Mouse (Mus musculus) G1E (cell line): ENCODE data around the gene Apbb2. TPM values are rescaled to one million over a fixed set of nuclear protein-coding genes. Genes with fewer than 3 reads are reported as not detected.

ENCODE experiments used
- ATAC-seq: 2 replicates; pipeline ENCODE4 v1.8.0; 2016; ENCODE audit warnings: mild to moderate bottlenecking; ENCODE audit not compliant: insufficient number of reproducible peaks, poor library complexity, low FRiP score, severe bottlenecking; ENCODE audit errors: extremely low read depth
- DNase-seq: peaks from one replicate; pipeline ENCODE4 v3.0.0; 2012; ENCODE audit warnings: low spot score
- H3K27me3 ChIP-seq: 2 replicates; pipeline ENCODE4 v1.6.1; 2012; ENCODE audit warnings: mild to moderate bottlenecking, low read length, inconsistent platforms; ENCODE audit not compliant: insufficient read depth
- H3K36me3 ChIP-seq: replicated peaks from 2 replicates; pipeline ENCODE3; 2012; ENCODE audit warnings: mild to moderate bottlenecking, inconsistent platforms
- H3K4me1 ChIP-seq: 2 replicates; pipeline ENCODE4 v1.6.1; 2012; ENCODE audit warnings: low read depth, low read length, inconsistent platforms, mixed read lengths; ENCODE audit not compliant: insufficient read depth
- H3K4me3 ChIP-seq: 2 replicates; pipeline ENCODE4 v1.5.1; 2012; ENCODE audit warnings: low read depth, mild to moderate bottlenecking, inconsistent platforms, low read length, moderate library complexity, mixed read lengths
- H3K9me3 ChIP-seq: replicated peaks from 2 replicates; pipeline ENCODE4 v1.6.1; 2012; ENCODE audit warnings: inconsistent platforms
- CTCF ChIP-seq: IDR thresholded peaks from 2 replicates; pipeline ENCODE4 v1.5.1; 2012; ENCODE audit warnings: low read depth, low read length, inconsistent platforms, mixed read lengths
- GATA1 ChIP-seq: IDR thresholded peaks from 2 replicates; pipeline ENCODE4 v1.6.1; 2012; ENCODE audit warnings: borderline replicate concordance, low read length, inconsistent platforms, mixed read lengths
- GATA2 ChIP-seq: IDR thresholded peaks from 2 replicates; pipeline ENCODE4 v1.6.1; 2012; ENCODE audit warnings: low read depth, low read length, inconsistent platforms, borderline replicate concordance
- POLR2AphosphoS5 ChIP-seq: IDR thresholded peaks from 2 replicates; pipeline ENCODE4 v1.6.1; 2012; ENCODE audit warnings: low read depth, low read length, inconsistent platforms; ENCODE audit not compliant: insufficient replicate concordance
- TAL1 ChIP-seq: conservative IDR thresholded peaks from 2 replicates; pipeline ENCODE4 v1.6.1; 2012; ENCODE audit warnings: low read depth, low read length, inconsistent platforms, mixed read lengths
- polyA plus RNA-seq: library from polyadenylated mRNA; stranded (reverse); fragments of >175 nt; gene quantifications from 2 replicates; pipeline ENCODE4 v1.2.3, GENCODE M21; 2012
- total RNA-seq, 2 experiments: library from RNA; stranded (forward) in 1 of 2; stranded (reverse) in 1 of 2; fragments of 200-1000 nt in 1 of 2; fragments of >200 nt in 1 of 2; fragmentation: Nextera tagmentation in 1 of 2; gene quantifications; 2 replicates each; pipeline ENCODE4 v1.2.3; 2014 to 2017

The Apbb2 gene
- total and polyA plus RNA-seq, 3 experiments: 0.16 TPM; not detected in 2

- ATAC-seq: no peak
Measured at GRCm38 (mm10) chr5:66373515-66374164, 244.9 kb downstream of the Apbb2 start.

DNA sequence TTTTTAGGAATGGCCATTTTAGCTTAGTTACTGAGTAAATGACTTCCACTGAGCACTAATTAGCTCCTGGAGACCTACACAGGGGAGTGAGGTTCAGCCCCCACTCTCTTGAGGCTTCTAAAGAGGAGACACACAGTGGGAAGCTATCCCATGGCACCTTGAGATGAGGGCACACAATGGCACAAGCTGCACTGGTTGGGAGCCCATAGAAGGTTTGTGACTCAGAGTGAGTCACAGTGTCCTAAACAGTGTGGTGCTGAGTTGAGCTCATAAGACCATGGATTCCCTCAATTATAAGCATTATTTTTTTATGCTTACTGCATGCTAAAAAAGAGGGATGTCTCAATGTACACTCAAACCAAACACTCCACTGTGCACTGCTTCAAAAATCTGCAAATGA, 247.5 kb downstream of the Apbb2 start:
- peaks cover 80% of the 10 kb centered on the region for H3K9me3 ChIP-seq
- DNase-seq: no peak
- H3K4me3 ChIP-seq: no peak overlapping the region
- H3K4me1 ChIP-seq: no peaks in the 10 kb centered on the region
- TF ChIP-seq GATA2 (no peak), GATA1 (no peak), POLR2AphosphoS5 (no peak), CTCF (no peak), TAL1 (no peak)
- ATAC-seq: no peak
- no peaks in the 10 kb centered on the region for H3K36me3 ChIP-seq
- H3K27me3 ChIP-seq: no peaks in the 10 kb centered on the region

More at GRCm38 (mm10) chr5:66373515-66374164, 244.9 kb downstream of the Apbb2 start:
- H3K27me3 ChIP-seq: no peaks in the 10 kb centered on the region
- no peak for DNase-seq
- H3K36me3 ChIP-seq: no peaks in the 10 kb centered on the region
- no peak overlapping the region for H3K4me3 ChIP-seq
- no peaks in the 10 kb centered on the region for H3K4me1 ChIP-seq
- peaks cover 82% of the 10 kb centered on the region for H3K9me3 ChIP-seq
- TF ChIP-seq GATA2 (no peak), TAL1 (no peak), POLR2AphosphoS5 (no peak), CTCF (no peak), GATA1 (no peak)

DNA sequence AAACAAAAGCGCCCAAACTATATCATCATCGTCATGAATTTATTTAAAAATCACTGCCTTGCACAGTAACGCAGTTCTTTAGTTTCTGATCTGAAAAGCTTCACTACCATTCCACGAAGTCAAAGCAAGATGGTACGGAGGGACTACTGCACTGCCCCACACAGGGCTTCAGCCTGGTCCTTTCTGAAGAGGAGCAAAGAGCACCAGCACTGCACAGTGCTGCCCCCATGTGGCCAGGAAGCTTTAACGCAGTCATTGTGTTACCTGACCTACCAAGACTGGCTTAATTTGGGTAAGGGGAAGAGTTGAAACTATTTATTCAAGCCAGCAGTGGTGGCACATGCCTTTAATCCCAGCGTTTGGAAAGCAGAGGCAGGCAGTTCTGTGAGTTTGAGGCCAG, 249.6 kb downstream of the Apbb2 start:
- no peak for ATAC-seq
- no peak overlapping the region for H3K4me3 ChIP-seq

DNA sequence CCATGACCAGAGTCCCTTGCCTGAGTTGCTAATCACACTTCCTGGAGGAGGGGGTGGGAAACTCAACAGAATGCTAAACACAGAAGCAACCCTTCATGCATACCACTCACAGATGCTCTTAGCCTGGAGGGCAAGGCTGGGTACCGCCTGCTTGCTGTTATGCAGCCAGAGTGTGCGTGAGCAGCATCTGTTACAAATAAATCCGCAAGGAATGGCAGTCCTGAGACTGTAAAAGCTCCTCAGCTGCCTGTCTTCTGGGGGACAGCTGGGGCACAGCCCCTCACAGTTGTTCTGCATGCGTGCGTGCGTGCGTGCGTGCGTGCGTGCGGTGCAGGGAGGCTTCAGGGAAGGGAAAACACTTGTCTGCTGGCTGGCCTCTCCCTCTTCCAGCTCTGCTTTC, 250.9 kb downstream of the Apbb2 start:
- DNase-seq: no peak
- H3K4me1 ChIP-seq: no peaks in the 10 kb centered on the region
- no peak for ATAC-seq
- H3K9me3 ChIP-seq: peaks cover 79% of the 10 kb centered on the region
- no peak for TF ChIP-seq POLR2AphosphoS5
- no peak for TF ChIP-seq TAL1
- TF ChIP-seq GATA2: no peak
- no peak for TF ChIP-seq CTCF
- TF ChIP-seq GATA1: no peak
- no peaks in the 10 kb centered on the region for H3K36me3 ChIP-seq
- H3K4me3 ChIP-seq: no peak overlapping the region
- no peaks in the 10 kb centered on the region for H3K27me3 ChIP-seq

More for the DNA sequence above, 249.6 kb downstream of the Apbb2 start:
- TF ChIP-seq GATA1 (no peak), TAL1 (no peak), GATA2 (no peak), POLR2AphosphoS5 (no peak)
- DNase-seq: no peak
- no peaks in the 10 kb centered on the region for H3K27me3 ChIP-seq
- no peaks in the 10 kb centered on the region for H3K36me3 ChIP-seq
- H3K4me1 ChIP-seq: no peaks in the 10 kb centered on the region
- peaks cover 79% of the 10 kb centered on the region for H3K9me3 ChIP-seq

- Histone ChIP-seq H3K36me3 (no peaks in the 10 kb centered on the region), H3K9me3 (peaks cover 87% of the 10 kb centered on the region), H3K27me3 (no peaks in the 10 kb centered on the region), H3K4me1 (no peaks in the 10 kb centered on the region), H3K4me3 (no peak overlapping the region)
- DNase-seq (no peak), ATAC-seq (no peak)
- no peak for TF ChIP-seq CTCF
- no peak for TF ChIP-seq GATA2
- TF ChIP-seq TAL1: no peak
- TF ChIP-seq POLR2AphosphoS5: no peak
- TF ChIP-seq GATA1: no peak
Measured at GRCm38 (mm10) chr5:66363274-66364261, 255.0 kb downstream of the Apbb2 start.

DNA sequence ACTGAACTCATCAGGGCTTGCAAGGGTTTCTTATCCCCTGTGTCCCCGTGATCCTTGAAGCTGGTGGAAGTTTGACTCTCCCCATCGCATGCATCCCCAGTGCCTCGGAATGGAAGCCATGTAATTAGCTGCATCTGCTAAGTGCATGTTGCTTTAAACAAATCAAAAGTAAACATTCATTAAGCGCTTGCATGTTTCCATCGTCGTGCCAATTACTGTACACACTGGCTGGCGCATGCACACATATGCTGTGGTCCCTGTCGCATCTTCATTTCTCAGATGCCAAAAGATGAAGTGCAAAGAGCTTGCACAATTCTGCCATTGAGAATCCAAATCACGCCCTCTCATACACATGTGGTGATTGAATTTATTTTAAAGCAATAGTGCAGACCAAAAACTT, 257.8 kb downstream of the Apbb2 start:
- no peak for TF ChIP-seq TAL1
- no peak for TF ChIP-seq POLR2AphosphoS5
- TF ChIP-seq GATA1: no peak
- no peak for TF ChIP-seq GATA2
- TF ChIP-seq CTCF: no peak
- DNase-seq (no peak), ATAC-seq (no peak)
- H3K36me3 ChIP-seq: no peaks in the 10 kb centered on the region
- H3K4me1 ChIP-seq: no peaks in the 10 kb centered on the region
- H3K9me3 ChIP-seq: peaks cover 82% of the 10 kb centered on the region
- no peaks in the 10 kb centered on the region for H3K27me3 ChIP-seq
- H3K4me3 ChIP-seq: no peak overlapping the region
